ENCODE assay signal across 28 mouse cellular contexts in the genomic region with DNA sequence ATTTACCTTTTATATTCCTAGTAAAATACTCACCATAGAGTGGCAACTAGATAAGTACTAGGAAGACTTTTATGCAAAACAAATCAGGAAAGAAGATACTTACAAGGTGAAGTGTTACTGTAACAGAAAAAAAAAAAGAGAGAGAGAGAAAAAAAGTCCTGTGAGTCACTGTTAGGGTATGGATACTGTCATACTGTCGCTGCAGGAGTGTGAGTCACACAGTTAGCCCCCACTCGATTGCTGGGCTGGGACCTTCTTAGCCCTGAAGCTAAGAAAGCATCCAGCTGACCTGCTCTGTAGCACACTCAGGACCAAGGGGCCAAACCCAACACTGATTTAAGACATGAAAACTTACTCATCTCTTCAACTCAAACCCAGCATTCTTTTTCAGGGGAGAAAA. TPM values are rescaled to one million over a fixed set of nuclear protein-coding genes. Genes with fewer than 3 reads are reported as not detected.
DNase-seq lines count a peak whose midpoint lies in the region; ATAC-seq and TF ChIP-seq lines count a peak whose summit lies in the region.
"Had no signal": no experiment of that assay in that cellular context is flagged by ENCODE, and none has a peak within 500 bp of the region (broad histone marks: within the 10 kb centered on the region; RNA-seq: fewer than 3 reads in every experiment).

No protein-coding gene starts in this region.

- H3K4me3 ChIP-seq in lung, postnatal 0 days (ENCODE audit: low read depth, low read length): no peak overlapping the region
- no peak overlapping the region for H3K4me3 ChIP-seq in neural tube, embryonic 15.5 days (replicated peaks)
- H3K4me3 ChIP-seq: embryonic facial prominence, embryonic 12.5 days; embryonic facial prominence, embryonic 15.5 days; forebrain, embryonic 15.5 days; hindbrain, embryonic 10.5 days; hindbrain, embryonic 13.5 days; intestine, embryonic 15.5 days had no signal

- no peaks in the 10 kb centered on the region for H3K4me1 ChIP-seq in lung, postnatal 0 days (ENCODE audit: insufficient read depth, low read depth, low read length)
- H3K4me1 ChIP-seq in neural tube, embryonic 15.5 days: no peaks in the 10 kb centered on the region
- H3K4me1 ChIP-seq: embryonic facial prominence, embryonic 12.5 days; embryonic facial prominence, embryonic 15.5 days; forebrain, embryonic 15.5 days; hindbrain, embryonic 10.5 days; hindbrain, embryonic 13.5 days; intestine, embryonic 15.5 days had no signal

- no peak for DNase-seq in lung, postnatal 0 days (ENCODE audit: low spot score)
- no peak for DNase-seq in lung, postnatal 10 days
- DNase-seq in 416B (ENCODE audit: low read depth): peak; percentile 10
- peak; percentile 56 for DNase-seq in Muller cell, postnatal 12 days (ENCODE audit: inconsistent ontology term)
- DNase-seq in brain, adult 2 months (ENCODE audit: low read depth, low spot score): peak; percentile 7
- DNase-seq in cerebellum, adult 18-20 months: no peak
- DNase-seq in gastrocnemius, postnatal 36 days: no peak
- DNase-seq: adrenal gland, adult 2 months; adrenal gland, postnatal 14 days; cerebellum, adult 2 months; cerebellum, adult 9-11 months; cerebellum, postnatal 25 days; gastrocnemius, postnatal 10 days; heart, adult 11 months; heart, postnatal 36 days; kidney, adult 11 months had no signal

- TF ChIP-seq CTCF in lung, postnatal 0 days (IDR thresholded peaks at IDR 0.05): no peak

- no peak overlapping the region for H3K27ac ChIP-seq in lung, postnatal 0 days (ENCODE audit: low read length)
- no peak overlapping the region for H3K27ac ChIP-seq in neural tube, embryonic 15.5 days (replicated peaks)
- H3K27ac ChIP-seq: embryonic facial prominence, embryonic 12.5 days; embryonic facial prominence, embryonic 15.5 days; forebrain, embryonic 15.5 days; hindbrain, embryonic 10.5 days; hindbrain, embryonic 13.5 days; intestine, embryonic 15.5 days had no signal

- no peaks in the 10 kb centered on the region for H3K36me3 ChIP-seq in lung, postnatal 0 days (ENCODE audit: insufficient read depth, low read length)
- H3K36me3 ChIP-seq in neural tube, embryonic 15.5 days: no peaks in the 10 kb centered on the region
- H3K36me3 ChIP-seq: embryonic facial prominence, embryonic 12.5 days; embryonic facial prominence, embryonic 15.5 days; forebrain, embryonic 15.5 days; hindbrain, embryonic 10.5 days; hindbrain, embryonic 13.5 days; intestine, embryonic 15.5 days had no signal

- no peak for TF ChIP-seq EP300 in lung, postnatal 0 days (IDR thresholded peaks at IDR 0.05)

- no peaks in the 10 kb centered on the region for H3K9me3 ChIP-seq in lung, postnatal 0 days (ENCODE audit: low read length)
- no peaks in the 10 kb centered on the region for H3K9me3 ChIP-seq in neural tube, embryonic 15.5 days (replicated peaks)
- H3K9me3 ChIP-seq: embryonic facial prominence, embryonic 12.5 days; embryonic facial prominence, embryonic 15.5 days; forebrain, embryonic 15.5 days; hindbrain, embryonic 10.5 days; hindbrain, embryonic 13.5 days; intestine, embryonic 15.5 days had no signal

- H3K27me3 ChIP-seq in lung, postnatal 0 days (replicated peaks; ENCODE audit: insufficient read depth, low read length): no peaks in the 10 kb centered on the region
- H3K27me3 ChIP-seq in neural tube, embryonic 15.5 days (replicated peaks): no peaks in the 10 kb centered on the region
- H3K27me3 ChIP-seq: CH12.LX; embryonic facial prominence, embryonic 12.5 days; embryonic facial prominence, embryonic 15.5 days; forebrain, embryonic 15.5 days; hindbrain, embryonic 13.5 days; intestine, embryonic 15.5 days had no signal

- H3K4me2 ChIP-seq in lung, postnatal 0 days (replicated peaks; ENCODE audit: low read depth, low read length): no peak overlapping the region
- no peak overlapping the region for H3K4me2 ChIP-seq in neural tube, embryonic 15.5 days
- H3K4me2 ChIP-seq: embryonic facial prominence, embryonic 12.5 days; embryonic facial prominence, embryonic 15.5 days; forebrain, embryonic 15.5 days; heart, embryonic 11.5 days; hindbrain, embryonic 13.5 days; intestine, embryonic 15.5 days had no signal

- intact Hi-C loops in gastrocnemius, postnatal 36 days (cut with DNase I): no loop called here

- peak; percentile 41; the same call in 1 of the 2 replicates for ATAC-seq in lung, postnatal 0 days
- no peak for ATAC-seq in neural tube, embryonic 15.5 days (ENCODE audit: low FRiP score)
- ATAC-seq: forebrain, embryonic 15.5 days; hindbrain, embryonic 16.5 days; intestine, embryonic 15.5 days had no signal

- no peak overlapping the region for H3K9ac ChIP-seq in lung, postnatal 0 days (replicated peaks; ENCODE audit: low read depth)
- H3K9ac ChIP-seq in neural tube, embryonic 15.5 days (replicated peaks): no peak overlapping the region
- H3K9ac ChIP-seq: embryonic facial prominence, embryonic 12.5 days; embryonic facial prominence, embryonic 15.5 days; forebrain, embryonic 15.5 days; hindbrain, embryonic 13.5 days; intestine, embryonic 15.5 days had no signal

- 47% methylated on average over 2 of the region's 2 CpGs for WGBS in lung, postnatal 0 days
- 87% methylated on average over 2 of the region's 2 CpGs for WGBS in neural tube, embryonic 15.5 days

RNA-seq across cellular contexts. Expression of gene Ccn2, which starts 41.2 kb away (rescaled TPM):
- polyA plus RNA-seq in lung, postnatal 0 days (2015; fragmentation: Nextera tagmentation; extraction: Ambion mirVana): 54.8 and 71.1 TPM in 2 replicates
- 2.5 and 4.9 TPM in 2 replicates for polyA plus RNA-seq in neural tube, embryonic 15.5 days (2015; fragmentation: Nextera tagmentation; extraction: Ambion mirVana)
- 10 to 100 TPM; 20.1 to 29.7 TPM for total RNA-seq in gastrocnemius, postnatal 36 days (2021)
- total RNA-seq: CH12.LX; common myeloid progenitor, adult 5-6 weeks; MEL had no signal

Comparison
In these comparisons a context has a peak if more than half of its experiments do, and no peak if none do; other contexts are left out.
1. DNase-seq: peak in 416B (single experiment), Muller cell, postnatal 12 days (single experiment) and brain, adult 2 months (single experiment); none in lung, postnatal 0 days (single experiment), lung, postnatal 10 days (single experiment), cerebellum, adult 18-20 months (0 of 2) and gastrocnemius, postnatal 36 days (0 of 2).